Mouse (Mus musculus) brain, embryonic 14.5 days (tissue): ENCODE results near the gene Hspa13. TPM values are rescaled to one million over a fixed set of nuclear protein-coding genes. Genes with fewer than 3 reads are reported as not detected.

Experiments
- DNase-seq: peaks from one replicate; pipeline ENCODE4 v3.0.0-alpha.2; 2011; ENCODE audit warnings: low read depth
- CTCF ChIP-seq: fragments of 200-500 bp; IDR thresholded peaks from 2 replicates; pipeline ENCODE4 v1.5.1; 2012; ENCODE audit warnings: inconsistent platforms, mild to moderate bottlenecking, moderate library complexity, borderline replicate concordance; ENCODE audit not compliant: insufficient read depth, insufficient read length; ENCODE audit errors: extremely low read depth
- POLR2A ChIP-seq: fragments of 200-500 bp; IDR thresholded peaks from 2 replicates; pipeline ENCODE4 v1.6.1; 2012; ENCODE audit warnings: mild to moderate bottlenecking, inconsistent platforms, borderline replicate concordance; ENCODE audit not compliant: poor library complexity, insufficient read depth, insufficient read length, severe bottlenecking; ENCODE audit errors: extremely low read depth
- polyA plus RNA-seq: library from polyadenylated mRNA; depleted of rRNA; stranded (reverse); fragments of >200 nt; gene quantifications from 2 replicates; pipeline ENCODE4 v1.2.3, GENCODE M21; 2012; rRNA removed

The Hspa13 gene
- 19.3 and 26.0 TPM in 2 replicates for polyA plus RNA-seq

DNA sequence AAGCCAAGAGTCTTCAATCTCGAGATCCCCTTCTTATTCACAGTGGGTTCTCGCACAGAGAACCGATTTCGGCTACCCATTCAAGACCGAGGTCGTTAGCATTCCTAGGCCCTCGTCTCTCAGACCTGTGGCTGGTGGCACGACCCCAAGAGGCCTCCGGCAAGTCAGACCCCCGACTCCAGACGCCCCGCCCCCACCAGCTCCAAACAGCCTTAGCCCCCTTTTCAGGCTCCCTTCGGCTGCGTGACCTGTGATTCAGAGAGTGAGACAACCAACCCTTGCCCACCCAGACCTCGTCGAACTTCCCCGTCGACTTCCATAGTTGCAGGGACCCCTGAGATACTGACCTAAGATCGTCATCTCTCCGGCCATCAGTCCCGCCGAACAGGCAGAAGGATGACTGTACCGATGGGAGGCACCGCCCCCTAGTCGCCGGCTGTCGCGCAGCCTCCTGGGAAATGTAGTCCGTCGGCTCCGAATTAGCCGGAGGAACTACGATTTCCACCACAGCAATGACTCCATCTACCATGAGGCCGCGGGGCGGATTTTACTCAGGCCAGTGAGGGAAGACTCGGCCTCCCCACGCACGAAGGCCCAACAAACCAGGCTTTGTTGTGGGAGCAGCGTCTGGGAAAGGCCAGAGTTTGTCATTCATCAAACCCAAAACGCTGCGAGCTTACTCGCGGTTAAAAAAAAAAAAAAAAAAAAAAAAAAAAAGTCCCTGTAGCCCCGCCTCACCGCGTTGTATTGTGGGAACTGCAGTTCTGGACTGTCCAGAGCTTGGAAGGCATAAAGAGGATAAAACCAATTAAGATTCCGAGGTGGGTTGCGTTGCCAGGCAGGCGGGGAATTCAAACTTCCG, at the start of gene Hspa13:
Gene Hspa13 (minus strand): TSS at position 717 of the 862 bp plus-strand sequence.
- peak; percentile 99 for DNase-seq
- TF ChIP-seq CTCF = no peak
- peak; percentile 23; the same call in 1 of the 2 replicates for TF ChIP-seq POLR2A

DNA sequence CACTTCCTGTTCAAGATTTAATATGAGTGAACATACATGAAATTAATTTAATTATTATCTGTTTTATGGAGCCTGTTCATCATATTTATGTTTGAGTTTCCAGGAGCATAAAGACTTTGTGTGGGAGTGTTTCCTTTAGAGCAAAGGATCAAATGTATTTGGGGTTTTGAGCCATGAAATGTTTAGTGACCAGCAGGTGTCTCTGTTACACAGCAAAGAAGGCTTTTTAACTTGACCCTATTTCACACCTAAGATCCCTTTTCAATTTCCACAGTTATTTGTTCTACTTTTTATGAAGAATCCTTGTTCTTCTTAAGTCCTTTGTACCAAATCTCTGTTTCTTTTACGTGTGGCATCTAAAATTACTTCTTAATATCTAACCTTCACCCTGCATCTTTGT, 12.4 kb upstream of the Hspa13 start:
- DNase-seq = peak; percentile 84
- TF ChIP-seq CTCF (0 out of 2 replicates have a peak, but pooled peaks have one; percentile 25), POLR2A (no peak)

DNA sequence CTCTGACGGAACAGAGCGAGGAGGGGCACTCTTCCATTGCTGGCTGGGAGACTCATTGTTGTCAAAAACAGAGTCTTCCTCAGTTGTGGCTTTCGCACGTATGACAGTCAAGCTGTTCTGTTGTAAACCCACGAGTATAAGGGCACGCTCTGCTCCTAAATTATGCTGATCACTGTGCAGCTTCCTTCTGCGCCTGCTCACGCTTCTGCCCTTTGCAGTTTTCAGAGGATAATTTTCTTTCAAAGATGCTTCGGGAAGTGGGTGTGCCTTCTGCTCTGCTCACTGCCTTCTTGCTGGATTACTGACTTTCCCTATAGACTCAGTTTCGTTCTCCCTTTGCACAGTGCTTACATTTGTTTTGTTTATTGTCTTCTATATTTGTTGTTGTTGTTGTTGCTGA, 6.3 kb upstream of the Hspa13 start:
- DNase-seq = no peak
- TF ChIP-seq CTCF (no peak), POLR2A (no peak)

DNA sequence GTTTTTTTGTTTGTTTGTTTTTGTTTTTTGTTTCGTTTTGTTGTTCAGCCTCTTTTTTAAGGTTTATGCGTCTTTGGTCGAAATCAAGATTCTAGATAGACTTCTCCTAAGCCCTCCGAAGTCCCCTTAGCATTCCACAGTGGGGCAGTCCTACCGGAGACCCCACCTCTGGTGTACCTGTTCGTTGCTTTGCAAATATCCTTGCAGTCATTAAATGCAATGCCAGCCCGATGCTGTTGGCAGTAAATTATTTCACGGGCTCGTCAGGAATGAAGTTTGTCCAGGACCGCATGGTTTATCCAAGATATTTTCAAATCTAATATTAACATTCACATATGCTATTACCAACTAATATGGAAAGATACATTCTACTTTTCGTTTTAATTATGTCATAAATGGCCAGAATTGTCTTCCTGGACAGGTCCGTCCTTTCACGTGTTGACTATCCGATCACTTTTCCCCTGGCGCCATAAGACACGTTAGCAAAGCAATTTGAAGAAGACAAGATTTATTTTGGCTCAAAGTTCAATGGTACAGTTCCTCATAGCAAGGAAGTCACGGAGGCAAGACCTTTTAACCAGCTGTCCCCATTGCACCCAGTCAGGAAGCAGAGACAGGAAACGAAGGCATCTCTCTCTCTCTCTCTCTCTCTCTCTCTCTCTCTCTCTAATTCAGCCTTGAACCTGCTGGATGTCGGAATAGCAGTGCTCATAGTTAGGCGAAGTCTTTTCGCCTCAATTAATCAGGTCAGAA, 522 bp upstream of the Hspa13 start:
- no peak for TF ChIP-seq CTCF
- TF ChIP-seq POLR2A = no peak
- peak; percentile 37 for DNase-seq

DNA sequence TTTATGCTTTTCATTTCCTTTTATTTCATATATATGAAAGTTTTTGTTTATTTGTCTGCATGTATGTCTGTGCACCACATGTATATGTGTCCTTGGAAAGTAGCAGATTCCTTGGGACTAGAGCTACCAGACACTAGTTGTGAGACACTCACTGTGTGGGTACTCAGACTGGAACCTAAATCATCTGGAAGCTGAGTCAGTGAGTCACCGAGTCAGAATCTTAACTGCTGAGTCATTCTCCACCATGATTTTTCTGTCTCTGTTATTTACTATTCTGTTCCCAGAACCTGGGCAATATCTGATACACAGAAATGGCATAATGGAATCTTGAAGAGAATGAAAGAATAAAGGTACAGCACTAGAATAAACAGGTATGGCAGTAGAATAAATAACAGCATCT, 14.0 kb downstream of the Hspa13 start:
- no peak for DNase-seq
- TF ChIP-seq CTCF (no peak), POLR2A (no peak)

DNA sequence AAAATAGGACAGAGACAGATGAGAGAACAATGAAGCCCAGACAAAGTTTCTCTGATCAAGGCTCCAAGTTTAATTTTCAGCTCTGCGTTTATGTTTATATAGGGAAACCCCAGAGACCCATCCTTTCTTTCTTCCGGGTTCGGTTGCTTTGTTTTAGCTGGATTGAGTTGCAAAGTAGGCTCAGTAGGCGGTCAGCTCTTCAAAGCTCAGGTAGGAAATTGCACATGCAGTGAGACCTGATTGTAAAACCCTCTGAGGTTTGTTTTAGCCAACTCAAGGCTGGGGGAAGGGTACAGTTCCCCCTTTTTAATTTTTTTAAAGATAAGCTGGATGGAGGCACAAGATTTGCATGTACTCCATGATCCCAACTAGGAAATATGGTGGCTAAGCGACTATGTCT, 16.8 kb downstream of the Hspa13 start:
- no peak for TF ChIP-seq CTCF
- no peak for TF ChIP-seq POLR2A

DNA sequence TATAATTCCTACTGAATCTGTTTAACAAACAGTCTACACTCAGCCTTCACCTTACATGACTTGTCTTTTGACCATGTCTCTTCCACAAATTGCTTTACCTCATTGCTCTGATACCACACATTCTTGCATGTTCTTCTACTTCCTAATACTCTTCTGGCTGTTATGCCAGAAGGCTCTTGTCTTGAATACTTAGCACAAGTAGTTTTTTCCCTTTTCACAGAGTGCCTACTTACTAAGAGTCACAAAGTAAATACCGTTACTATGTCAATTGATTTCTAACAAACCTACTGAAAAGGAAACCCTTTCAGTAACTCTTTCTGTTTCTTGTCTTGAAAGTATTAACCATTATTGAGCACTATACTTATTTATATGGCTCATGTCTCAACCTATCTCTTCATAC, 18.0 kb downstream of the Hspa13 start:
- no peak for DNase-seq
- TF ChIP-seq POLR2A = no peak
- no peak for TF ChIP-seq CTCF

More for the DNA sequence above, 16.8 kb downstream of the Hspa13 start:
- no peak for DNase-seq

DNA sequence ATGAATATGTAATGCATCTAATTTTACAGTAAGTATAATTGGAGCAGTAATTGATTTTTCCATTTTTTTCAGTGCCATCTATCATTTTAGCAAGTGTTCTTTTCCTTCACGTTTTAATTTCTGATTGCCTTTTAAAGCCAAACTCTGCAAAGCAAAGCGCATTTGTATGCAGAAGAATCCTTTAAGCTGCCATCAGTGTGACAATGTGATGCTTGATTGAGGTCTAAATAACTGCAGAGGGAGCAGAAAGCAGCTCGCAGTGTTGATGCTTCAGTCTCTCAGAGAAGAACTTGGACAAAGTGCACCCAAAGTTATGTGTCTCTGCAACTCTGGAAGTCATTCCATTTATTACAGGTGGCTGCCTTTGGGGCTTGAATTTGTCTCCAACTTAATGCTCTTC, 22.9 kb downstream of the Hspa13 start:
- DNase-seq = peak; percentile 53
- TF ChIP-seq POLR2A (no peak), CTCF (no peak)

DNA sequence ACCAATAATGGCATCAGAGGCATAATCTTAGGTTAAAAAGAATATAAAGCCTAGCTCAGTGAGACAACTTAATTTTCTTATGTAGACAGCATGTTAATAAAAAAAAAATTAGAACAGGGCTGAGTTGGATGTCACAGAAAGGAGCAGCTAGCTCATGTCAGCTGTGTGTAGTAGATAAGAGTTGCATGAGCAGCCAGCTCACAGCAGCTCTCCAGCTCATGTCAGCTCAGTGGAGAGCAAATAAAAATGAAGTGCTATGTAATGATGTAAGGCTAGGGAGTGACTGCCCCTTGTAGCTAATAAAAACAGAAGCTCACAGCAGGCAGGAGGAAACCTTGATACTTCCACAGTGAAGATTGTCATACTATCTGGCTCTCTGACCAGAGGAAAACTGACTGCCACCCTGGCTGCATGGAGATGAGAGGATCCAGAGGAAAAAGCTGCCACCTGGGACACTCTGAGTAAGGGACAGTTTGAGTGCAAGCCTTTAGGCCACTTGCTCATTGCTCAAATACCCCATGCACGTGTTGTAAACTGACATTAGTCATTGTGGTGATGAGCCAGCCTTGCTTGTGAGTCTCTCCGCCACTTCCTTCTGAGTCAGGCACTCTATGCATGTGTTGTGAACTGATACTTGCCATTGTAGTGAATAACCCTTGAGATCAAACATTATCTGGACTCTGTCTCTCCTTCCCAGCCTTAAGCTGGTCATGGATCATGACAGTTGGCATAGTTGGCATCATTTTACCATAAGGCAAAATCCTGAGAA, 49.3 kb downstream of the Hspa13 start:
- TF ChIP-seq CTCF = no peak
- no peak for TF ChIP-seq POLR2A
- no peak for DNase-seq

DNA sequence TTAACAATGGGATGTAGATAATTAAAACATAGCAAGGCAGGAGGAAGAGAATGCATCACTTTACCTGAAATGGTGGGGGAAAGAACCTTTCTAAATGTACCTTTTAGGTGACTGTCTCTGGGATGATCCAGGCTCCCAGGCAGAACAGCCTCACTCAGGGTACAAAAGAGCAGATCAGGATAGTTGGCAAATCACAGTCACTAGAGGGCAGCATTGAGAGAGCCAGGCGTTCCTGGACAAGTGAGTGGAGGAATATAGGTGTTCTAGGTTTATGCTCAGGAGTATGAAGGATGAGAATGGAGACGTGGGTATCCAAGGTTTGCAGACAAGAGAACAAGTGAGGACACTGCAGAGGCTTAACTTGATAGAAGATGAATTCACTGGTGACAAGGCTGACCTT, 70.7 kb downstream of the Hspa13 start:
- TF ChIP-seq POLR2A = no peak
- peak; percentile 71; the same call in 1 of the 2 replicates for TF ChIP-seq CTCF
- peak; percentile 66 for DNase-seq

Other genes with a start within 250 kb of the Hspa13 start
- 0.10 TPM in 1 of 2 replicates, not detected in the other for gene Lipi, start 181.0 kb downstream of the Hspa13 start, polyA plus RNA-seq
- gene Rbm11, start 174.3 kb downstream of the Hspa13 start, polyA plus RNA-seq = 1.5 and 2.5 TPM in 2 replicates